Mouse (Mus musculus): ENCODE measurements around the gene Adh7.

DNA sequence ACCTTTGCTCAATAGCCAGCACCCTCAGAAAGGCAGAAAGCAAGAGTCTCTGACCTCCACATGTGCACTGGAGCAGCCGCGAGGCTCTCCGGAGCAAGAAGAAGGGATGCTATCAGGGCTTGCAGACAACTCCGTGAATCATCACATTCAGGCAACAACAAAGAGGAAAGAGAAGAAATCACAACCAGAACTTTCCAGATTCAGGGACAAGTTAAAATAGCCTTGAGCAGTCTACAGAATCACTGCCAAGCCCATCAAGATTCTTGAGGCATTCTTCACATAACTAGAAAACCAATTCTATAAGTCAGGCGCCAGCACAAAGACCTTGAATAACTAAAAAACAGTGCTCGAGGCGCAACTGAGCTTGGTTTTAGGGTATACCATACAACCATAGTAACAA is 55.5 kb downstream of the Adh7 start:
- TF ChIP-seq TAL1 (IDR thresholded peaks at IDR 0.05; ENCODE audit: low read length) (no peak), RAD21 (IDR thresholded peaks at IDR 0.05; ENCODE audit: low read depth, low read length) (no peak), POLR2A (IDR thresholded peaks at IDR 0.05; ENCODE audit: control insufficient read depth in 1 of 2, insufficient read depth in 1 of 2, low read depth in 1 of 2, low read length in 2 of 2, poor library complexity in 1 of 2) (no peak), CTCF (IDR thresholded peaks at IDR 0.05 in 2 of 3, conservative IDR thresholded peaks at IDR 0.05 in 1 of 3; ENCODE audit: control insufficient read depth in 1 of 3, insufficient read depth in 1 of 3, low read depth in 2 of 3, low read length in 3 of 3, poor library complexity in 1 of 3, severe bottlenecking in 1 of 3) (no peak), EP300 (IDR thresholded peaks at IDR 0.05; ENCODE audit: low read depth in 1 of 2, low read length in 2 of 2) (no peak), UBTF (IDR thresholded peaks at IDR 0.05; ENCODE audit: borderline replicate concordance, insufficient read depth, low read depth, low read length) (no peak), POLR2AphosphoS5 (IDR thresholded peaks at IDR 0.05; ENCODE audit: borderline replicate concordance, low read depth, low read length) (no peak)
